Mouse (Mus musculus): Measurements from ENCODE around the gene Slc30a1.

Gene Slc30a1

GRCm38 (mm10) chr1:191906571-191907430, at the start of gene Slc30a1:
Gene Slc30a1, plus strand, starts transcription at chr1:191906767.
- DNase-seq, result peak; percentile 100

GRCm38 (mm10) chr1:191856886-191857651, 49.5 kb upstream of the Slc30a1 start:
- DNase-seq, result no peak

- no peak for DNase-seq
Measured at GRCm38 (mm10) chr1:191858136-191858535, 48.4 kb upstream of the Slc30a1 start.

- no peak for DNase-seq
Measured at GRCm38 (mm10) chr1:191859847-191860246, 46.7 kb upstream of the Slc30a1 start.

- DNase-seq, result no peak
Measured at GRCm38 (mm10) chr1:191861247-191861646, 45.3 kb upstream of the Slc30a1 start.

GRCm38 (mm10) chr1:191863833-191864550, 42.6 kb upstream of the Slc30a1 start:
- no peak for DNase-seq

- DNase-seq, result no peak
Measured at GRCm38 (mm10) chr1:191864551-191865027, 42.0 kb upstream of the Slc30a1 start.

GRCm38 (mm10) chr1:191872076-191872710, 34.4 kb upstream of the Slc30a1 start:
- no peak for DNase-seq

- no peak for DNase-seq
Measured at GRCm38 (mm10) chr1:191875006-191875405, 31.6 kb upstream of the Slc30a1 start.

- DNase-seq, result no peak
Measured at GRCm38 (mm10) chr1:191875683-191876305, 30.8 kb upstream of the Slc30a1 start.

- DNase-seq, result no peak
Measured at GRCm38 (mm10) chr1:191877681-191878080, 28.9 kb upstream of the Slc30a1 start.

- DNase-seq, result no peak
Measured at GRCm38 (mm10) chr1:191878518-191878921, 28.0 kb upstream of the Slc30a1 start.

- no peak for DNase-seq
Measured at GRCm38 (mm10) chr1:191880247-191880646, 26.3 kb upstream of the Slc30a1 start.

GRCm38 (mm10) chr1:191880921-191881609, 25.5 kb upstream of the Slc30a1 start:
- no peak for DNase-seq

- DNase-seq, result no peak
Measured at GRCm38 (mm10) chr1:191881663-191882062, 24.9 kb upstream of the Slc30a1 start.

- no peak for DNase-seq
Measured at GRCm38 (mm10) chr1:191882474-191883206, 23.9 kb upstream of the Slc30a1 start.

- no peak for DNase-seq
Measured at GRCm38 (mm10) chr1:191883654-191884053, 22.9 kb upstream of the Slc30a1 start.

GRCm38 (mm10) chr1:191891912-191892311, 14.7 kb upstream of the Slc30a1 start:
- no peak for DNase-seq

GRCm38 (mm10) chr1:191894386-191894785, 12.2 kb upstream of the Slc30a1 start:
- DNase-seq, result peak; percentile 64

GRCm38 (mm10) chr1:191894857-191895256, 11.7 kb upstream of the Slc30a1 start:
- DNase-seq, result no peak

Data from right cerebral cortex, postnatal 14 days (tissue).